Mouse (Mus musculus): ENCODE measurements at regions not wholly inside any gene's neighbourhood (a gene's known extent, or its start where the extent isn't known, plus 50 kb on each side); places are given as distances from the start of the nearest gene placed in this dataset.

- ATAC-seq (ENCODE audit: insufficient number of reproducible peaks, low FRiP score, low TSS enrichment, low read depth) (no peak), DNase-seq (ENCODE audit: low spot score) (no peak)
- no peak overlapping the region for H3K4me2 ChIP-seq (ENCODE audit: low read depth, severe bottlenecking)
- H3K27me3 ChIP-seq (ENCODE audit: control insufficient read depth, insufficient read depth, low read length), result no peaks in the 10 kb centered on the region
- H3K9me3 ChIP-seq (ENCODE audit: control insufficient read depth, low read length), result no peaks in the 10 kb centered on the region
- WGBS, result 85% methylated on average over 5 of the region's 5 CpGs
- H3K36me3 ChIP-seq (ENCODE audit: control insufficient read depth, insufficient read depth, low read length), result no peaks in the 10 kb centered on the region
- no peak overlapping the region for H3K27ac ChIP-seq (replicated peaks; ENCODE audit: low read depth, low read length)
- H3K4me3 ChIP-seq (ENCODE audit: low read depth, low read length), result no peak overlapping the region
- H3K9ac ChIP-seq (ENCODE audit: low read length), result no peak overlapping the region
- H3K4me1 ChIP-seq (ENCODE audit: control insufficient read depth, insufficient read depth, low read length), result peaks cover 60% of the 10 kb centered on the region
Measured at GRCm38 (mm10) chr9:35336701-35337055, 69.0 kb downstream of the Rpusd4 start.

GRCm38 (mm10) chr9:35338858-35339257, 71.2 kb downstream of the Rpusd4 start:
- Histone ChIP-seq H3K4me1 (ENCODE audit: control insufficient read depth, insufficient read depth, low read length) (peaks cover 56% of the 10 kb centered on the region), H3K9ac (ENCODE audit: low read length) (no peak overlapping the region), H3K4me2 (ENCODE audit: low read depth, severe bottlenecking) (no peak overlapping the region), H3K27me3 (ENCODE audit: control insufficient read depth, insufficient read depth, low read length) (no peaks in the 10 kb centered on the region), H3K9me3 (ENCODE audit: control insufficient read depth, low read length) (no peaks in the 10 kb centered on the region), H3K27ac (replicated peaks; ENCODE audit: low read depth, low read length) (no peak overlapping the region), H3K4me3 (ENCODE audit: low read depth, low read length) (no peak overlapping the region), H3K36me3 (ENCODE audit: control insufficient read depth, insufficient read depth, low read length) (no peaks in the 10 kb centered on the region)
- DNase-seq (ENCODE audit: low spot score), result peak; percentile 36
- no peak for ATAC-seq (ENCODE audit: insufficient number of reproducible peaks, low FRiP score, low TSS enrichment, low read depth)
- 73% methylated on average over 5 of the region's 5 CpGs for WGBS

- Histone ChIP-seq H3K9ac (ENCODE audit: low read length) (no peak overlapping the region), H3K4me1 (ENCODE audit: control insufficient read depth, insufficient read depth, low read length) (peaks cover 50% of the 10 kb centered on the region)
- ATAC-seq (ENCODE audit: insufficient number of reproducible peaks, low FRiP score, low TSS enrichment, low read depth), result no peak
Measured at GRCm38 (mm10) chr9:35339492-35340262, 72.0 kb downstream of the Rpusd4 start.

GRCm38 (mm10) chr9:35340263-35340573, 72.6 kb downstream of the Rpusd4 start:
- H3K4me1 ChIP-seq (ENCODE audit: control insufficient read depth, insufficient read depth, low read length), result peaks cover 45% of the 10 kb centered on the region
- H3K27ac ChIP-seq (replicated peaks; ENCODE audit: low read depth, low read length), result peak overlapping the region; percentile 9
- no peak; the same call in 1 of the 2 replicates for ATAC-seq (ENCODE audit: insufficient number of reproducible peaks, low FRiP score, low TSS enrichment, low read depth)
- WGBS, result 55% methylated on average over 4 of the region's 4 CpGs
- DNase-seq (ENCODE audit: low spot score), result no peak
- no peak overlapping the region for H3K9ac ChIP-seq (ENCODE audit: low read length)
- no peaks in the 10 kb centered on the region for H3K9me3 ChIP-seq (ENCODE audit: control insufficient read depth, low read length)
- no peak overlapping the region for H3K4me2 ChIP-seq (ENCODE audit: low read depth, severe bottlenecking)
- no peaks in the 10 kb centered on the region for H3K27me3 ChIP-seq (ENCODE audit: control insufficient read depth, insufficient read depth, low read length)
- no peaks in the 10 kb centered on the region for H3K36me3 ChIP-seq (ENCODE audit: control insufficient read depth, insufficient read depth, low read length)
- no peak overlapping the region for H3K4me3 ChIP-seq (ENCODE audit: low read depth, low read length)

More at GRCm38 (mm10) chr9:35339492-35340262, 72.0 kb downstream of the Rpusd4 start:
- WGBS, result 66% methylated on average over 10 of the region's 10 CpGs
- H3K27me3 ChIP-seq (ENCODE audit: control insufficient read depth, insufficient read depth, low read length), result no peaks in the 10 kb centered on the region
- peak; percentile 31 for DNase-seq (ENCODE audit: low spot score)
- H3K27ac ChIP-seq (replicated peaks; ENCODE audit: low read depth, low read length), result peak overlapping the region; percentile 9
- H3K4me3 ChIP-seq (ENCODE audit: low read depth, low read length), result no peak overlapping the region
- no peak overlapping the region for H3K4me2 ChIP-seq (ENCODE audit: low read depth, severe bottlenecking)
- H3K36me3 ChIP-seq (ENCODE audit: control insufficient read depth, insufficient read depth, low read length), result no peaks in the 10 kb centered on the region
- H3K9me3 ChIP-seq (ENCODE audit: control insufficient read depth, low read length), result no peaks in the 10 kb centered on the region

GRCm38 (mm10) chr9:35340811-35341210, 73.1 kb downstream of the Rpusd4 start:
- ATAC-seq (ENCODE audit: insufficient number of reproducible peaks, low FRiP score, low TSS enrichment, low read depth) (peak; percentile 78), DNase-seq (ENCODE audit: low spot score) (peak; percentile 59)

GRCm38 (mm10) chr9:35341386-35341785, 73.7 kb downstream of the Rpusd4 start:
- no peak overlapping the region for H3K9ac ChIP-seq (ENCODE audit: low read length)
- no peaks in the 10 kb centered on the region for H3K9me3 ChIP-seq (ENCODE audit: control insufficient read depth, low read length)
- peak overlapping the region; percentile 49; the same call in 1 of the 2 replicates for H3K27ac ChIP-seq (replicated peaks; ENCODE audit: low read depth, low read length)
- no peaks in the 10 kb centered on the region for H3K36me3 ChIP-seq (ENCODE audit: control insufficient read depth, insufficient read depth, low read length)
- DNase-seq (ENCODE audit: low spot score), result no peak
- no peak overlapping the region for H3K4me3 ChIP-seq (ENCODE audit: low read depth, low read length)
- peaks cover 37% of the 10 kb centered on the region for H3K4me1 ChIP-seq (ENCODE audit: control insufficient read depth, insufficient read depth, low read length)
- no peak for ATAC-seq (ENCODE audit: insufficient number of reproducible peaks, low FRiP score, low TSS enrichment, low read depth)
- H3K4me2 ChIP-seq (ENCODE audit: low read depth, severe bottlenecking), result no peak overlapping the region
- WGBS, result 86% methylated on average over 5 of the region's 5 CpGs
- H3K27me3 ChIP-seq (ENCODE audit: control insufficient read depth, insufficient read depth, low read length), result no peaks in the 10 kb centered on the region

More at GRCm38 (mm10) chr9:35340811-35341210, 73.1 kb downstream of the Rpusd4 start:
- Histone ChIP-seq H3K4me3 (ENCODE audit: low read depth, low read length) (no peak overlapping the region), H3K4me1 (ENCODE audit: control insufficient read depth, insufficient read depth, low read length) (peaks cover 40% of the 10 kb centered on the region), H3K9me3 (ENCODE audit: control insufficient read depth, low read length) (no peaks in the 10 kb centered on the region), H3K4me2 (ENCODE audit: low read depth, severe bottlenecking) (no peak overlapping the region), H3K27me3 (ENCODE audit: control insufficient read depth, insufficient read depth, low read length) (no peaks in the 10 kb centered on the region), H3K27ac (replicated peaks; ENCODE audit: low read depth, low read length) (peak overlapping the region; percentile 49; the same call in 1 of the 2 replicates), H3K9ac (ENCODE audit: low read length) (no peak overlapping the region), H3K36me3 (ENCODE audit: control insufficient read depth, insufficient read depth, low read length) (no peaks in the 10 kb centered on the region)
- 26% methylated on average over 3 of the region's 3 CpGs for WGBS

- no peak overlapping the region for H3K9ac ChIP-seq (ENCODE audit: low read length)
- H3K4me2 ChIP-seq (ENCODE audit: low read depth, severe bottlenecking), result no peak overlapping the region
- no peaks in the 10 kb centered on the region for H3K36me3 ChIP-seq (ENCODE audit: control insufficient read depth, insufficient read depth, low read length)
- H3K4me1 ChIP-seq (ENCODE audit: control insufficient read depth, insufficient read depth, low read length), result peaks cover 37% of the 10 kb centered on the region
- H3K27me3 ChIP-seq (ENCODE audit: control insufficient read depth, insufficient read depth, low read length), result no peaks in the 10 kb centered on the region
- peak overlapping the region; percentile 72 for H3K27ac ChIP-seq (replicated peaks; ENCODE audit: low read depth, low read length)
- peak; percentile 64 for DNase-seq (ENCODE audit: low spot score)
- 0 out of 2 replicates have a peak, but pooled peaks have one; percentile 37 for ATAC-seq (ENCODE audit: insufficient number of reproducible peaks, low FRiP score, low TSS enrichment, low read depth)
- H3K4me3 ChIP-seq (ENCODE audit: low read depth, low read length), result no peak overlapping the region
- H3K9me3 ChIP-seq (ENCODE audit: control insufficient read depth, low read length), result no peaks in the 10 kb centered on the region
- 41% methylated on average over 2 of the region's 2 CpGs for WGBS
Measured at GRCm38 (mm10) chr9:35342436-35342835, 74.8 kb downstream of the Rpusd4 start.

GRCm38 (mm10) chr9:35343336-35343735, 75.7 kb downstream of the Rpusd4 start:
- Histone ChIP-seq H3K4me2 (ENCODE audit: low read depth, severe bottlenecking) (no peak overlapping the region), H3K9me3 (ENCODE audit: control insufficient read depth, low read length) (no peaks in the 10 kb centered on the region), H3K27me3 (ENCODE audit: control insufficient read depth, insufficient read depth, low read length) (no peaks in the 10 kb centered on the region), H3K4me1 (ENCODE audit: control insufficient read depth, insufficient read depth, low read length) (peaks cover 37% of the 10 kb centered on the region), H3K27ac (replicated peaks; ENCODE audit: low read depth, low read length) (no peak overlapping the region), H3K4me3 (ENCODE audit: low read depth, low read length) (no peak overlapping the region), H3K36me3 (ENCODE audit: control insufficient read depth, insufficient read depth, low read length) (no peaks in the 10 kb centered on the region), H3K9ac (ENCODE audit: low read length) (no peak overlapping the region)
- ATAC-seq (ENCODE audit: insufficient number of reproducible peaks, low FRiP score, low TSS enrichment, low read depth) (no peak), DNase-seq (ENCODE audit: low spot score) (no peak)

GRCm38 (mm10) chr9:35344374-35344773, 76.6 kb upstream of the Cdon start:
- no peaks in the 10 kb centered on the region for H3K9me3 ChIP-seq (ENCODE audit: control insufficient read depth, low read length)
- no peak overlapping the region for H3K9ac ChIP-seq (ENCODE audit: low read length)
- no peak overlapping the region for H3K4me2 ChIP-seq (ENCODE audit: low read depth, severe bottlenecking)
- DNase-seq (ENCODE audit: low spot score) (no peak), ATAC-seq (ENCODE audit: insufficient number of reproducible peaks, low FRiP score, low TSS enrichment, low read depth) (no peak)
- H3K27ac ChIP-seq (replicated peaks; ENCODE audit: low read depth, low read length), result 0 out of 2 replicates have a peak overlapping the region, but pooled peaks have one; percentile 9
- H3K27me3 ChIP-seq (ENCODE audit: control insufficient read depth, insufficient read depth, low read length), result no peaks in the 10 kb centered on the region
- WGBS, result 24% methylated on average over 6 of the region's 6 CpGs
- H3K4me1 ChIP-seq (ENCODE audit: control insufficient read depth, insufficient read depth, low read length), result peaks cover 34% of the 10 kb centered on the region
- H3K4me3 ChIP-seq (ENCODE audit: low read depth, low read length), result no peak overlapping the region
- no peaks in the 10 kb centered on the region for H3K36me3 ChIP-seq (ENCODE audit: control insufficient read depth, insufficient read depth, low read length)

Data from limb, embryonic 11.5 days (tissue).